Mouse (Mus musculus) thymus, adult 2 months (tissue): Measurements from ENCODE around the gene Nt5dc3. TPM values are rescaled to one million over a fixed set of nuclear protein-coding genes. Genes with fewer than 3 reads are reported as not detected.

Source experiments
- DNase-seq: peaks from one replicate; pipeline ENCODE4 v3.0.0; 2021
- H3K27ac ChIP-seq: fragments of 200-500 bp; 2 replicates; pipeline ENCODE4 v1.5.1; 2012; ENCODE audit warnings: low read length, control low read depth; ENCODE audit not compliant: control insufficient read depth, insufficient read depth
- H3K27me3 ChIP-seq: fragments of 200-500 bp; 2 replicates; pipeline ENCODE4 v1.6.1; 2012; ENCODE audit warnings: mild to moderate bottlenecking, low read length, moderate library complexity, mixed read lengths; ENCODE audit not compliant: control insufficient read depth, insufficient read depth
- H3K36me3 ChIP-seq: fragments of 200-500 bp; 2 replicates; pipeline ENCODE4 v1.6.1; 2012; ENCODE audit warnings: mild to moderate bottlenecking, low read length, moderate library complexity; ENCODE audit not compliant: control insufficient read depth, insufficient read depth
- H3K4me1 ChIP-seq: fragments of 200-500 bp; replicated peaks from 2 replicates; pipeline ENCODE4 v1.6.1; 2012; ENCODE audit warnings: low read length; ENCODE audit not compliant: control insufficient read depth, insufficient read depth
- H3K4me3 ChIP-seq: fragments of 200-500 bp; 2 replicates; pipeline ENCODE4 v1.5.1; 2012; ENCODE audit warnings: mild to moderate bottlenecking, low read length, control low read depth, moderate library complexity; ENCODE audit not compliant: control insufficient read depth, insufficient read depth
- CTCF ChIP-seq: fragments of 200-500 bp; IDR thresholded peaks from 2 replicates; pipeline ENCODE4 v1.5.1; 2012; ENCODE audit warnings: mild to moderate bottlenecking, control low read depth, low read length, moderate library complexity, borderline replicate concordance; ENCODE audit not compliant: control insufficient read depth, poor library complexity, insufficient read depth; ENCODE audit errors: extremely low read depth
- POLR2A ChIP-seq: fragments of 200-500 bp; IDR thresholded peaks from 2 replicates; pipeline ENCODE4 v1.6.1; 2012; ENCODE audit warnings: mild to moderate bottlenecking, low read length, control low read depth, moderate library complexity; ENCODE audit not compliant: control insufficient read depth, poor library complexity, insufficient read depth; ENCODE audit errors: extremely low read depth
- WGBS: fragments of 180-500 bp; shearing (Covaris S2); methylation state at CpG from one replicate; pipeline ENCODE4 v1.1.7; 2018; 5-methylcytosine and 5-hydroxymethylcytosine counted together
- polyA plus RNA-seq: library from polyadenylated mRNA; depleted of rRNA; stranded (reverse); fragments of >200 nt; gene quantifications from 2 replicates; pipeline ENCODE4 v1.2.3, GENCODE M21; 2012

The Nt5dc3 gene
- polyA plus RNA-seq, 1 experiment = 7.5 TPM

GRCm38 (mm10) chr10:86810612-86811011 lies 31.8 kb downstream of the Nt5dc3 start:
- H3K36me3 ChIP-seq = no peaks in the 10 kb centered on the region

GRCm38 (mm10) chr10:86814292-86815131 lies 35.7 kb downstream of the Nt5dc3 start:
- Histone ChIP-seq H3K27me3 (no peaks in the 10 kb centered on the region), H3K4me1 (peaks cover 9% of the 10 kb centered on the region), H3K4me3 (no peak overlapping the region), H3K36me3 (no peaks in the 10 kb centered on the region), H3K27ac (no peak overlapping the region)
- no peak for TF ChIP-seq CTCF
- no peak for TF ChIP-seq POLR2A
- DNase-seq = no peak
- WGBS = 91% methylated on average over 19 of the region's 19 CpGs

More at GRCm38 (mm10) chr10:86810612-86811011, 31.8 kb downstream of the Nt5dc3 start:
- WGBS = 97% methylated on average over 5 of the region's 5 CpGs
- Histone ChIP-seq H3K4me1 (0 out of 2 replicates have a peak, but pooled peaks cover 2% of the 10 kb centered on the region), H3K27ac (no peak overlapping the region), H3K27me3 (no peaks in the 10 kb centered on the region), H3K4me3 (no peak overlapping the region)
- no peak for DNase-seq
- TF ChIP-seq POLR2A (no peak), CTCF (no peak)

- no peak for TF ChIP-seq CTCF
- TF ChIP-seq POLR2A = no peak
- no peaks in the 10 kb centered on the region for H3K36me3 ChIP-seq
- peaks cover 9% of the 10 kb centered on the region for H3K4me1 ChIP-seq
- 87% methylated on average over 7 of the region's 7 CpGs for WGBS
- H3K4me3 ChIP-seq = no peak overlapping the region
- no peaks in the 10 kb centered on the region for H3K27me3 ChIP-seq
- H3K27ac ChIP-seq = no peak overlapping the region
- DNase-seq = no peak
Observed at GRCm38 (mm10) chr10:86815133-86815532, 36.3 kb downstream of the Nt5dc3 start.

- 81% methylated on average over 8 of the region's 8 CpGs for WGBS
- Histone ChIP-seq H3K36me3 (no peaks in the 10 kb centered on the region), H3K4me3 (no peak overlapping the region), H3K27ac (no peak overlapping the region), H3K27me3 (no peaks in the 10 kb centered on the region), H3K4me1 (peaks cover 9% of the 10 kb centered on the region)
- no peak for DNase-seq
- TF ChIP-seq POLR2A (no peak), CTCF (no peak)
Observed at GRCm38 (mm10) chr10:86819649-86820165, 40.9 kb downstream of the Nt5dc3 start.

GRCm38 (mm10) chr10:86821014-86821413 lies 42.2 kb downstream of the Nt5dc3 start:
- WGBS = 97% methylated on average over 7 of the region's 7 CpGs
- peaks cover 9% of the 10 kb centered on the region for H3K4me1 ChIP-seq
- TF ChIP-seq POLR2A = no peak
- no peak for TF ChIP-seq CTCF
- no peaks in the 10 kb centered on the region for H3K27me3 ChIP-seq
- H3K4me3 ChIP-seq = no peak overlapping the region
- no peak for DNase-seq
- no peak overlapping the region for H3K27ac ChIP-seq
- H3K36me3 ChIP-seq = no peaks in the 10 kb centered on the region

- Histone ChIP-seq H3K4me1 (peaks cover 7% of the 10 kb centered on the region), H3K27ac (no peak overlapping the region), H3K27me3 (no peaks in the 10 kb centered on the region), H3K4me3 (no peak overlapping the region), H3K36me3 (no peaks in the 10 kb centered on the region)
- WGBS = 96% methylated on average over 6 of the region's 6 CpGs
- TF ChIP-seq POLR2A = no peak
- no peak for TF ChIP-seq CTCF
- no peak for DNase-seq
Observed at GRCm38 (mm10) chr10:86824093-86824492, 45.3 kb downstream of the Nt5dc3 start.

GRCm38 (mm10) chr10:86824871-86825270 lies 46.1 kb downstream of the Nt5dc3 start:
- TF ChIP-seq POLR2A (no peak), CTCF (no peak)
- 95% methylated on average over 14 of the region's 14 CpGs for WGBS
- Histone ChIP-seq H3K27me3 (no peaks in the 10 kb centered on the region), H3K4me3 (no peak overlapping the region), H3K27ac (no peak overlapping the region), H3K4me1 (peaks cover 8% of the 10 kb centered on the region), H3K36me3 (no peaks in the 10 kb centered on the region)
- DNase-seq = no peak
